Mouse (Mus musculus) thymus, adult 18-20 months (tissue): ENCODE data around the gene Fggy.

Experiments used
- DNase-seq, 2 experiments: peaks; one replicate each; pipeline ENCODE4 v3.0.0; 2022; ENCODE audit warnings: mixed read lengths in 2 of 2

Fggy gene

DNA sequence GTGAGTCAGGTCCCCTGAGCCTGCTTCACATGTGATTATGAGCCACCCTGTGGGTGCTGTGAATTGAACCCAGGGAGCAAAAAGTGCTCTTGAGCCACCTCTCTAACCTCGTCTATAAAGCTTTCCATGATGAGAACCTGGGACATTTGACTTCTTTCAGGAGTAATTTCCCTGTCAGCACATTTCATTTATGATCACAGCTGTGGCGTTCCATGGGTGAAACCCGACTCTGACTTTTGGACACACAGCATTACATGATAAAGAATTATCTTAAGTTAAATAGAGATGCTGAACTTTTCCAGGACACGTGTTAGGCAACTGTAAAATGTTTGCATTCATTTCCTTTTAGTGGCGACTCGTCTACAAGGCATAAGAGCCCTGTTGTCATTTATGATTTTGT, 39.9 kb downstream of the Fggy start:
- DNase-seq, result no peak

DNA sequence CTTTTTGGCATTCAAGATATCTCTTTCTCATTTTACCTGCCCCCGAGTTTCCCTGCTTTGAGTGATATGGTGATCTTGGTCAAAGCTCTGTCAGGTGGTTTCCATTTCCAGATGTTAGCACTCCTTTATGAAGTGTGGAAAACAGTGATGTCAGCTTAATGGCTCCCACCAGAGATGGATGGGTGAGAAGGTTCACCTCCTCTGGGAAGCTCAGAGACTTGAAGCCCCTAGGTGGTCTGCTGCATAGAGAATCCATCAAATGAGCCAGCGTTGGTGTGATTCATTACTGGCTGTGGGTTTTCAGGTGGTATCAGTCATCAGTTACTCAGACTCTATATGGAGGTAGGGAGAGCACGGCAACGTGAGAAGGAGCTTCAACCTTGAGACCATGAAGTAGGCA, 44.5 kb downstream of the Fggy start:
- no peak for DNase-seq

DNA sequence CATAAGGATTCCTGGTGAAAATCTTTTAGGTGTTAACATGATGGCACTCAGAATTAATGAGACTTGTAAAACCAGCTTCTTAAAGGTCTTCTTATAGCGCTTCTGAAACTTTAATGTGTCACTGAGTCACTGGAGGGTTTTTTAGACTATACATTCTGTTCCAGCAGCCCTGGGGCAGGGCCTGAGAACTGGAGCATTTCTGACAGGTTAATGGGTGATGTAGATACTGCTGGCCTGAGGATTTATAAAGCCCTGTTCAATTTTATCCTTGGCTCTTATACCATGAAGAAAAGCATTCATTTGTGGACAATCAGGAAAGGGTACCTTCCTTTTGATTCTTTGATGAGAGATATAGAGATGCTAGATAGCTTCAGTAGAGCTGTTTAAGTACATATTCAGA, 45.9 kb downstream of the Fggy start:
- DNase-seq, result no peak

DNA sequence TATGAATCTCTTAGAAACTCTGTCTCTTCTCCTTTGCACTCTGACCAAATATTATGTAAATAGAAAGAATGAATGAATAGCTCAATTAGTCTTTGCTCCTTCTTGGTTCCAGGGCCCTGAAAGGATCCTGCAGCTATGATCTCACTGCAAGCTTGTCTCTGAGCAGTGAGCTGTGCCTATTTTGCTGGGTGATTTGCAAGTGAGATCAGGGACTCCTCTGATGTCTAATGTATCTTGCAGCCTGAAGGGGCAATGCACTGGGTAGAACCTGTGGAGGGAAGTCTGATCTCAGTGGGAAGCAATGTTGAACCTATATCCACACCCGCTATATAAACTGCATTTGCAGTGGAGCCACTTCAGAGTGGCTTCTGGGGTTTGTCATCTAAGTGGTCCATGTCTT, 53.4 kb downstream of the Fggy start:
- no peak for DNase-seq

DNA sequence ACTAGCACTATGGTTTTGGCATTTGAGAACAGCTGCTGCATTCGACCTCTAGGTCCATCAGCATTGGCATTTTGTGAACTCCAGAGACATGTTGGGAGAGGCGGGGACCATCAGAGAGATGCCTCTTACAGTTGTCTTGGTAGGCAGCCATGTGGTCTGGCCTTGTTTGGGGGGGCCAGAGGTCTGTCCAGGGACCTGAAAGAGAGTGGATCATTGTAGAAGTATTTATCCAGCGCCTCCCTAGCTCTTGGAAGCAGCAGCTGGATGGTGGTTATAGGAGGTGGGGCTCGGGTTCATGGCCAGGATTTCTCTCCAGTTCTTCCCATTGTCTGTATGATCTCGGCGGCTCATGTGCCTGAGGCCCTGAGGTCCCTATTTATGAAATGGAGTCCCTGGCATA, 54.1 kb downstream of the Fggy start:
- DNase-seq, result no peak

DNA sequence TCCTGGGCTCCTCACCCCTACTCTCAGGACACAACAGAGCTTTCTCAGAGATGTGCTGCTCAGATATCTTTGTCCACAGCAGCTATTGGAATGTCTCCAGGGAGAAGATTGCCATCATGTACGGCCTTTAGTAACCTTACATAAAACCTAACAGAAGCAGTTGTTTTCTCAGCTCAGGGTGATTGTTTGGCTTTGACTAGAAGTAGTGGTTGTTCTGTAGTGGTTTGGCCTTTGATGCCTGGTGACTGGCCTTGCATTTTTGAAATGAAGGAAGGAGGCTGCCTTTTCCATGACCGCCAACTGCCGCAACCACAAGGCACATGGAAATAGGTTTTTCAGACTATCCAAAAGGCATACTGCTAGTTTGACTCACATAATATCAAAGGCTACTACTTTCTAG, 63.7 kb downstream of the Fggy start:
- DNase-seq, result no peak

DNA sequence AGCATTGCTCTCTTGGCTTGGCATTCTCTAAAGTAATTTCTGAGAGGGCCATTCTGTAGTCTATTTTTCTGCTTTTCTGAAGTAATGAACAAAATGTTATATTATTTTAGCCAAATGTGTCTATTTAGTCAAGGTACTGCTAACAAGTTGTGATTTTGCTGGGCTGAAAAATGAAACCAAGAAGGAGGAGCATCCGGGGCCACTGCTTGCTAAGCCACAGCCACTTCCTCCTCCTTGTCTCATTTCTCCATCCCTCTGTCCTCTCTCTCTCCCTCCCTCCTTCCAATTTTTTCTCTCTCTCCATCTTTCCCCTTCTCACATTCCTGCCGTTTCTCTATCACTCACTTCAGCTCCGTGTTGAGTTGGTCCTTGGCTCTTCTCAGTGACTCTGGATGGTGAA, 67.4 kb downstream of the Fggy start:
- no peak for DNase-seq

DNA sequence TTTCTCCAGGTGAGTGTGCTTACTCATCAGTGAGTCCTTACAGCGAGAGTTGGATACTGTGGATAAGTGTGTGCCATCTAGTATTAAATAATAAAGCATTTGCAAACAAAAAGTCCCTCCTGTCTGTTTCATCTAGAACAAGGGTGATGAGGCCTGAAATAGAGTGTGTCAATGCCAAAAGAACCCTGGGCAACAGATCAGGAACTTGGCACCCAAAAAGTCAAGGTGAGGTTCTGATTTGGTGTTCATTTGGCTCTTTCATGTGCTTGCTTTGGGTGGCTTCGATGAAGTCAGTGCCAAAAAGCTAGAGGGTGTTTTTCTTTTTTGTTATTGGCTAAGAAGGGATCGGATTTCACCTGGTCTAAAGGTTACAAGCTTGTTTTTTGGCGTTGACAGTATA, 68.3 kb downstream of the Fggy start:
- DNase-seq, result no peak

DNA sequence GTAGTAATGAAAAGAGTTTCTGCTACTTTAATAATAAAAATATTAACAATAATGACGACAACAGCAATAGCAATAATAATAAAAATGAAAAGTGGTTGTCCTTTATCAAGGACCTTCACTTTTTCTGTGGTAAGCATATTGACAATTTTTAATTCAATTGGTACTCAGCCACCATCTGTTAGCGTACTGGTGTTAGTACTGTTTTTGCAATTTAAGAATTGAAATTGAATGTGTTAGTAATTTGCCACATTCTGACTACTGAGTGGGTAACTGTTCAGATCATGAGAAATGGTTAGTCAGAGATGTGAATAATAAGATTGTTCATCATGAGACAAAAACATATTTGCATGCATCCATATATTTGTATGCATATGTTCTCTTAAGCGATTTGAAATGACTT, 68.9 kb downstream of the Fggy start:
- no peak for DNase-seq

DNA sequence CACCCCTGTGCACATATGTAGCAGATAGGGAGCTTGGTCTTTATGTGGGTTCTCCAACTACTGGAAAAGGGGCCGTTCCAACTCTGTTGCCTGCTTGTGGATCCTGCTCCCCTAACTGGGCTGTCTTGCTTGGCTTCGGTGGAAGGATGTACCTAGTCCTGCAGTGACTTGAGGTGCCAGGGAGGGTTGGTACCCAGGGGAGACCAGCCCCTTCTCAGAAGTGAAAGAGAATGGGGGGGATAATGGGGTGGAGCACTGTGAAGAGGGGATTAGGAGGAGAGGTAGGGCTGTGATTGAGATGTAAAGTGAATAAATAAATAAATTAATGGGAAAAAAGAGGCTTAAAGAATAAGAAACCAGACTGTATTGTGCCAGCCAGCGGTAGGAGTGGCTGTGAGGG, 77.6 kb downstream of the Fggy start:
- DNase-seq, result no peak

DNA sequence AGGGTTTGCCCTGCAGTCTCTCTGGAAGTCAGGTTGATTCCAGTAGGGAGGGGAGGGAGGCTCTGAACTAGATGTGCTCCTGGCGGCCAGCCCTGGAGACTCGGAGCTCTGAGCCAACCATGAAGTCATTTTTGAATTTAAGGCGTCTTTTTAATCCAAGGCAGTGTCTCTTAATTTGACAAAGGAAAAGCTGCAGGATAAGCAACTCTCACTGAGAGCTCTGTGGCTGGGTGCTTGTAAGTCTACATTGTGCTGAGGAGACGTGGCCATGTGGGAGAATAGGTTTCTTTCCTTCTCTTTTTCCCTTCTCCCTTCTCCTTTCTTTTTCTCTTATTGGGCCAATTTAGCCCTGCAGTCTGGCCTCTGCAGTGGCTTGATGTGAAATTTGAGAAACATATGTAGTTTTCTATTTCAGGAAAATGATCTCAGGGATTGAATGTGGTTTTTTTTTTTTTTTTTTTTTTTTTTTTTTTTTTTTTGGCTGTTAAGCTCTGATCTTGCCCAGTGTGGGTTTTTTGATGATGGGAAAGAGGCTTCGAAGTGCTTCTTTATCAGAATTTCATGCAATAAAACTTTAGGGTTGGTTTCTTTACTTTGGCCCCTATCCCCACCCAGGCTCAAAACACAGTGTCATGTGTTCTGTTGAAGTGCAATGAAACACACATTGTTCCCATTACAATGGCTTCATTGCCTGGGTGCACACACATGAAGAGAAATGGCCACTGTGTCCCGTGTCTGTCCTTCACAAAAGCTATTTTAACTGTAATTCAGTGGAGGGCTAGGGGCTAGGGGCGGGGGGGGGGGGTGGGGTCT, 79.8 kb downstream of the Fggy start:
- DNase-seq, result peak in 1 of 2 experiments; percentile 2

DNA sequence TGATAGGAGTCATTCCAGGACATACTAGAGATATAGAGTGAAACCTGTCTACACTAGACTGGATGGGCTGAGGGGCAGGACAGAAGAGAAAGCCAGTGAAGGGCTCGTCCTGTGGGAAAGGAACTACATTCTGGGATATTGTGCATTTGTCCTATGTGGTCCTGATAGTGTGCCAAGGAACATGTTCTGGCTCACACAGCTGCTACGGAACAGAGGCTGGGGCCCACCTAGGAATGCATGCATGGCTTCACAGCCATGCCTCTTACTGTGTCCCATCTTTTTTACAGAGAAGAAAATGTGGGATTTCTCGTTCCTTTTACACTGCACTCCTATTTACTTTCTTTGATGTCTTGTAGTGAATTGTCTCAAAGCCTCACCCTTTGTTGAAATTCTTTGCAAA, 80.8 kb downstream of the Fggy start:
- DNase-seq, result no peak

DNA sequence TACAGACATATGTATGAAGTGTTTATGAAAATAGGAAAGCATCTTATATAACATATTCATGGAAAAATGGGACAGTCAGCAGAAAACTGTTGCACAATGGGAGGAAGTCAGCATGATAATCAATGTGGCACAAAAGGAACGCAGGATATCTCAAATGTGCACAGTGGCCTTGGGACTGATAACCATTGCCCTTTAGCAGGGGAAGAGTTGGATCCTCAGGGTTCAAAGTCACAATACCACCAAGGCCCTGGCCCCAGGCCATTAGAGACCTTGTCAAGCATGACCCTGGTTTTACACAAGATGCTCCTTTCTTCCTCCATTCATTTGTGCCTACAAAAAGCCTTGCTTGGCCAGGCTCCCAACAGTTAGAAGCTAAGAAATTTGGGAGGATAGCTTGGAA, 83.5 kb downstream of the Fggy start:
- no peak for DNase-seq

DNA sequence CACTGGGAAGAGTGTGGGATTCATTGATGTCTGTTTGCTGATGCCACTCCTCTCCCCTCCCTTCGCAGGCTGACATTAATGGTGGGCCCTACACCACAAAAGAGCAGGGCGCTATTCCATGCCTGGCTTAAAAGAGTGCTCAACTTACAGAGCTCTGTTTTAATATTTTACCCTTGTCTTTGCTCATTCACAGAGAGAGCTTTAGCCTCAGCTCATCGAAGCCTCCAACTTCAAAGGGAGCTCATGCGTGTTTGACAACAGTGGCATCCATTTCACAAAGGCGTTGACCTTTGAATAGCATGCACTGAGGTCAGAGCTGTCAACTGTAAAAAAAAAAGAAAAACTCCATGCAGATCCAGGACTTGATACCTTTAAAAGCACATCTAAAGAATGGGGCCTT, 86.7 kb downstream of the Fggy start:
- DNase-seq, result no peak

DNA sequence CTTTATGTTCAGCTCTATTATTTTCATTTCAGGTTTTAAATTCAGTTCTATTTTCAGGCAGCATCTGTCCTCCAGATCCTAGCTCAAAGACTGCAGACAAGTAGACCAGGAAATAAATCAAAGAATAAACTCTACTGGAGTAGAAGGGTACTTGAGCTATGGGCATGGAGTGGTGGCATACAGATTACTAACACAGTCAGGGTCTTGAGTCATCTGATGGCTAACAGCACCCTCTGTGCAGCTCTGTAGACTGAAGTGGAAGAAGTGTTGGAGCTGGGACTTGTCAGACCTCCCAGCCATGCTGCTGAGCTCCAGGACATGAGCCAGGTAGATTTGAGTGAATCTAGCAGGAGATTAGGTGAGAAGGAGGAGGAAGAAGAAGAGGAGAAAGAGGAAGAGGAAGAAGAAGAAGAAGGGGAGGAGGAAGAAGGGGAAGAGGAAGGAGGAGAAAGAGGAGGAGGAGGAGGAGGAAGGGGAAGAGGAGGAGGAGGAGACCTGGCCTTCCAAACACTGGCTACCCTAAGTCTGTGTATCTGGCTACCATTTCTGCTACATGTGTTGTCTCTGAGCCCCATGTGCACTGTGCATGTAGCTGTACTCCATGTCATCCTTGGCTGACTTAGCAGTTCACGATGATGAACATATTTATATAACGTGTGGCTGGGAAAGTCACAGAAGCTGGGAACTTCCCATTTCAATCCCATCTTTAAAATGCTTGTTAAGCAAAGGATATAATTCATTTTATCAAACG, 91.7 kb downstream of the Fggy start:
- DNase-seq, result no peak

DNA sequence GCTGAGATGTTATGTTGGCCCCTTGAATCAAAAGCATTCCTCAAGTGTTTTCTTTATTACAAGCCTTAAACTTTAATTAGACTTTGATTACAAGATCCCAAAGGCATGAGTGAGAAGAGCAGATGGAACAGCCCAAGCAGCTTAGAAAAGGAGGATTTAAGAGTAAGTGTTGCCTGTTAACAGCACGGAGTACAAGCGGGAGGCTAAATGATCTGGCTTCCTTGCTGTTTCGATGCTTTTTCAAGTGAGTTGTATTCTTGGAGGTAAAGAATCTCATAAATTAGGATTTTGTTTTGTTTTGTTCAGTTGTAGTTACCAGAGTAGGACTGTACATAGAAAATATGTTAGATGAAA, 92.2 kb downstream of the Fggy start:
- no peak for DNase-seq

DNA sequence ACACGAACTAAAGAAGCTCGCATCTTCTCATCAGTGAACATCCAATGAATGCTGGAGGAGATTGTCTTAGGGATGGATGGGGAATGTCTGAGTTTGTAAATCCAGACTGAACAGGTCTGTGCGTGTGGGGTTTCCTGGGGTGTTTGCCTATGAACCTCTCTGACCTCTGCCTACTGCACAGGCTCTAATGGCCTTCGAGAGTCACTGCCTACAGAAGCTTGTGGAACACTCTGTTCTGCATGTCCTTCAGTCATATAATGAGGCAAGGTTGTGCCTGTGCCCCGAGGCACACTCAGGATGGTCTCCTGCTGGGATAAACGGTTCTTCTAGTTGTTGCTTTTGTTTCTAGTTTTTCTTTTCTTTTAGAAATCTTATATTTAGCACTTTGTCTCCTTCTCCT, 92.7 kb downstream of the Fggy start:
- DNase-seq, result no peak

DNA sequence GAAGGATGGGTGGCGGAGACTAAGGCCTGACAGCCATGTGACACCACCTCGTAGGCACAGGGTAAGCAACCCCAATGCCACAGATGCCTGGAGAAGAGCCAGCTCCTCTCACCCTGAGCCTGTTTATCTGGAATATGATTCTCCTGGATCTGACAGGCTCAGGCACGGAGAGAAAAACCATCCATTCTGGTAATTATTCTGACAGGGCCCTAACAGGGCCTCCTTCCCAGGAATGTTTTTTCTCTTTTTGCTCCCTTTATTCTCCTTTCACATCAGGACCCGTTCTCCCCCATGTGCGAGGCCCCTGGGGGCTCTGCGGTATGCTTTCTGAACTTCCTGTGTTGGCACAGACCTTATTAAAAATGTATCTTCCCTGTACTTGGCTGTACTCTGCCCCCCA, 94.7 kb downstream of the Fggy start:
- DNase-seq, result no peak

DNA sequence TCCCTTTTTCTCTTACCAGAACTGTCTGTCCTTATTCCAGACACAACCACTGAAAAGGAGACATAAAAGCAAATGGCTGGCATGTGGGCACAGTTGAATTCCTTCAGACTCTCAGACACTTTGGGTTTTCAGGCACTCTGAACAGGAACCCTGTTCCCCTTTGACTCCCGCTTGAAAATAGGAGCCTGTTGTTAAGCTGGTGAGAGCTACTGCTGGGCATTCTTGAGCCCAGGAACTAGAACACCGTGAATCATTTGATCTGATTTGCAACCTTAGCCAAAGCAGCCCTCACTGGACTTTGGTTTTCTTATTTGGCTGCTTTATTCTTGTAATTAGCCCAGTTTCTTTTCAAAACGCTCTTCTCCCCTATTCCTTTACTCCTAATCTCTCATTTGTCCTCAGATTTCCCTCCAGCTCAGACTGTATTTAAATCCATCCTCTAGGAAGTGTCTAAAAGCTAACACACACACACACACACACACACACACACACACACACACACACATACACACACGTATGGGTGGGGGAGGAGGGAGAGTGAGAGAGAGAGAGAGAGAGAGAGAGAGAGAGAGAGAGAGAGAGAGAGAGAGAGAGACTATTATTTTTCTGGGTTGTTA, 96.1 kb downstream of the Fggy start:
- no peak for DNase-seq

DNA sequence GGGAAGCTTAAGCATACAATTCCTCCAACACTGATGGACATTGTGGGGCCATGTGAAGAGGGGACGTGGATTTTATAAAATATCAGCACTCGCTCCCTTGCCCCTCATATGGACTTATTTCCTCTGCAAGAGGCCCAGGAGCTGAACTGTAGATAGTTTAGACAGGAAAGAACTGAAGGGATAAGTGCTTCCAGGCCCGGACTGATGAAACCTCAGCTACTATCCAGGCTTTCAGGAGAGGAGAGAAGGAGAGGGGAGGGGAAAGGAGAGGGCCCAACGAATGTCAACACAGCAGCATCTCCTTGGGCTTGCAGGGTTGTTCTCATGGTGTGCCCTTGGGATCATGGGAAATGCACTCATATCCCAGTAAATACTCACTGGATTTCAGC, 96.6 kb downstream of the Fggy start:
- no peak for DNase-seq

DNA sequence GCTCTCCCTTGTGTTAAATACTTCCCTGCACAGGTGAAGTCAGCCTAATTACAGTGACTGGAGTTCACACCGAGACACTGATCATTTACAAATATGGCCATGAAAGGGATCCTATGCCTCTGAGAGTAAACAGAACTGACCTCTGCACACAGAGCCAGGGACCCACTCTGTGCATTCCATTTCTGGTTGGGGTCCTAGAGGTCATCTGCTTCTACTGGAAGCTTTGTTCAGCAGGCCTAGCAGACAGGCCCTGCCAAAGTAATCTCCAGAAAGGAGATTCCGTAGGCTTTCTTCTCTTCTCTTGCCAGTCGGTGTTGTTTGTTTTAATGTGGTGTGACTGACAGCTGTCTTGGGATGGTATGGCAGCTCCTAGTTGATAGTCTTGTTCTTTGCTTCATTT, 101.7 kb downstream of the Fggy start:
- DNase-seq, result no peak

DNA sequence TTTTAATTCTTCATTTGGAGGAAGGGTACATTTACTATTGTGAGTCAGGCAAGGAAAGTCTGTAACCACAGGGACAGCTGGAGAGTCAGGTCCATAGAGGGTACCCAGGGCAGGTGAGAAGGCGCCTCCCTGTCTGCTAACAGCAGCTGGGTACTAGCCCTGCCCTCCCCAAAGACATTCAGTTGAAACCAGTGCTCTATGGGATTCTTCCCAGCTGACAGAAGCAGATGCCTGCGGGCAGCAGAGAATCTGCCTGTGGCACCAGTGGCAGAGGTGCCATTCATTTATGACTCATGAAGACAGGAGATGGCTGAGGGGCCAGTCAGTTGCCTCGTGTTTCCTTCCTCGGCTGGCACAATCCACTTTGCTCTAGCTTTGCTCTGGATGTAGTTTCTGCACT, 106.3 kb downstream of the Fggy start:
- DNase-seq, result no peak

DNA sequence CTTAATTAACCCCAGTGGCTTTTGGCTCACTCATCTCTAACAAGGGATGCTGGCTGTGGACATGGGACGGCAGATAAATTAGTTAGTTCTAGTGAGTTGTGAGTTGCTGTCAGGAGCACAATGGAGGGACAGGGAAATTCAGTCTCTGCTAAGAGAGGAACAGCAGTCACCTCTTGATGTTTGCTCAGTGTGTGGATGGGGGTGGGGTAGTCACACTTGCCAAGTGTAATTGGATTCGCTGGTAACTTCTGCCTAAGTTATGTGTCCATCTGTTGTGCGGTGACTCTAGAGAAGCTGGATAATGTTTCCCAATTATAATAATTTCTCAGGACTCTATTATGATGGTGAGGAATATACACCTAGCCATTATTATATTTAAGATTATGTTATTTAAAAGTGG, 107.0 kb downstream of the Fggy start:
- no peak for DNase-seq

DNA sequence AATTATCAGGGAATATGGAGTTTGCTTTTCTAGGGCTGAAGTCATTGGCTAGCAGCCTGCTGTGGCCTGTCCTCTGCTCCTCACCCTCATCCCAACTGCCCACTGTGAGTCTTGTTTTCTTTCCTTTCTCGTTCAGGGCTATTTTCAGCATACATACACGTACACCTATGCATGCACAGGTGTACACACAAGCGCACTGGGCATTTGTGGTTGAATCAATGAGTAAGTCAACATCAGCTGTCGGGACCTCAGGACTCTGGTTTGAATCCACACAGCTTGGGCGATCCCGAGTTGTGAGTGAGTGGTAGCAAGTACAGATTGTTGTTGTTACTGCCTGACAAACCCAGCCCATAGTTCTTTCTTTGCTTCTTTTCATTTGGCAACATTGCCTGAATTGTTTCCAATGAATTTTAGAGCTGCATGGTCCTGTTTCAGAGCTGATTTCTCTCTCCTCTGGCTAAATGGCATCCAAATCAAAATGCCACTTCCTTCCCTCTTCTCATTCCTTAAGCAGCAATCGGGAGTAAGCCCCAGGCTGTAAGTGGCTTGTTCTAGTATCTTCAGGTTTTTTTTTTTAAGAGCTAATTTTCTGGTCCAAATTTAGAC, 109.1 kb downstream of the Fggy start:
- DNase-seq, result no peak
